Mouse (Mus musculus): ENCODE data around the gene Evi2a.

DNA sequence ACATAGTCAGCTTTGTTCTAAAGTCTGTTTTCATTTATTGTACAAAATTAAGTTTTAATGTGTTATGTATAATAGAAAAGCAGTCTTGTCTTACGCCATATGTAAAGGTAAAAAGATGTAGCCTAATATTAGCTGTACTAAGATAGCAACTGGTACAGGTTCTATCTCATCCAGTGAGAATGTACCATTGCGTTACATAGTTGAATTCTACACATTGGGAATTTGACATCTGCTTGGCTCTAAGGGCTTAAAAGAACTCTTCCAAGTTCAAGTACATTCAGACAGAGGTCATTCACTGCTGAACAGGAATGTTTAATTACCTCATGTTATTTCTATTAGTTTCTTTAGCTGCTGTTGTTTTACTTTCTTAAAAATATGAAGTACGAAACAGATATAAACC, 3.9 kb downstream of the Evi2a start:
- no peak for TF ChIP-seq CTCF (IDR thresholded peaks at IDR 0.05; ENCODE audit: low read depth)
- TF ChIP-seq EP300 (IDR thresholded peaks at IDR 0.05; ENCODE audit: low read depth): no peak

Data from heart, postnatal 0 days (tissue).